Comparison of ENCODE assay signal across 18 mouse cellular contexts in genomic region chr8:107758637-107759036, GRCm38 (mm10).
DNase-seq lines count a peak whose midpoint lies in the region; ATAC-seq and TF ChIP-seq lines count a peak whose summit lies in the region.
"Had no signal": no experiment of that assay in that cellular context is flagged by ENCODE, and none has a peak within 500 bp of the region (broad histone marks: within the 10 kb centered on the region; RNA-seq: fewer than 3 reads in every experiment).

No protein-coding gene starts in this region.

- no peak for TF ChIP-seq POLR2A in lung, adult 2 months (IDR thresholded peaks at IDR 0.05; ENCODE audit: borderline replicate concordance, extremely low read depth, low read depth, low read length)
- TF ChIP-seq POLR2A in brain, embryonic 14.5 days (IDR thresholded peaks at IDR 0.05; ENCODE audit: borderline replicate concordance, extremely low read depth, insufficient read depth, insufficient read length, poor library complexity, severe bottlenecking): no peak

- no peaks in the 10 kb centered on the region for H3K27me3 ChIP-seq in hindbrain, embryonic 11.5 days (ENCODE audit: control insufficient read depth, insufficient read depth, low read length)
- H3K27me3 ChIP-seq in hindbrain, embryonic 14.5 days (ENCODE audit: control insufficient read depth, insufficient read depth, low read length): no peaks in the 10 kb centered on the region
- H3K27me3 ChIP-seq in hindbrain, embryonic 13.5 days: no peaks in the 10 kb centered on the region
- H3K27me3 ChIP-seq: embryonic facial prominence, embryonic 12.5 days had no signal

- no peaks in the 10 kb centered on the region for H3K36me3 ChIP-seq in hindbrain, embryonic 11.5 days (ENCODE audit: control insufficient read depth, insufficient read depth, low read length)
- no peaks in the 10 kb centered on the region for H3K36me3 ChIP-seq in hindbrain, embryonic 14.5 days (replicated peaks; ENCODE audit: control insufficient read depth, insufficient read depth)
- no peaks in the 10 kb centered on the region for H3K36me3 ChIP-seq in hindbrain, embryonic 13.5 days
- H3K36me3 ChIP-seq: embryonic facial prominence, embryonic 12.5 days; limb, embryonic 10.5 days; midbrain, embryonic 10.5 days had no signal

- H3K4me2 ChIP-seq in hindbrain, embryonic 11.5 days (replicated peaks; ENCODE audit: low read depth, low read length): no peak overlapping the region
- no peak overlapping the region for H3K4me2 ChIP-seq in hindbrain, embryonic 14.5 days (replicated peaks)
- H3K4me2 ChIP-seq in hindbrain, embryonic 13.5 days: no peak overlapping the region
- H3K4me2 ChIP-seq: embryonic facial prominence, embryonic 12.5 days had no signal

- no peak for ATAC-seq in hindbrain, embryonic 11.5 days (ENCODE audit: low FRiP score)
- no peak for ATAC-seq in hindbrain, embryonic 14.5 days (ENCODE audit: low FRiP score)
- ATAC-seq in hindbrain, embryonic 13.5 days (ENCODE audit: low FRiP score): no peak
- ATAC-seq: CD4-positive, CD25-positive, alpha-beta regulatory T cell, adult 4 months; inflammation-experienced regulatory T-cells, adult 6 months had no signal

- H3K27ac ChIP-seq in hindbrain, embryonic 11.5 days (ENCODE audit: low read depth, low read length): no peak overlapping the region
- H3K27ac ChIP-seq in hindbrain, embryonic 14.5 days: no peak overlapping the region
- no peak overlapping the region for H3K27ac ChIP-seq in hindbrain, embryonic 13.5 days
- H3K27ac ChIP-seq: embryonic facial prominence, embryonic 12.5 days; limb, embryonic 10.5 days; midbrain, embryonic 10.5 days had no signal

- peak; percentile 9 for DNase-seq in hindbrain, embryonic 11.5 days (ENCODE audit: low spot score)
- no peak for DNase-seq in hindbrain, embryonic 14.5 days (ENCODE audit: low spot score)
- DNase-seq in lung, adult 2 months: no peak
- no peak for DNase-seq in lung, postnatal 4 days
- DNase-seq in ES-CJ7 (ENCODE audit: low read depth, low spot score): peak; percentile 40
- DNase-seq in brain, embryonic 14.5 days (ENCODE audit: low read depth): no peak
- no peak for DNase-seq in heart, adult 9 months (ENCODE audit: low spot score in 2 of 2)
- DNase-seq: cerebellum, adult 18-20 months; heart, postnatal 10 days; kidney, postnatal 25 days; right cerebral cortex, postnatal 25 days had no signal

- no peaks in the 10 kb centered on the region for H3K4me1 ChIP-seq in hindbrain, embryonic 11.5 days (replicated peaks; ENCODE audit: control insufficient read depth, insufficient read depth, low read length)
- H3K4me1 ChIP-seq in hindbrain, embryonic 14.5 days (replicated peaks; ENCODE audit: control insufficient read depth, insufficient read depth, low read length): no peaks in the 10 kb centered on the region
- H3K4me1 ChIP-seq in lung, adult 2 months (ENCODE audit: control insufficient read depth, insufficient read depth, low read length): no peaks in the 10 kb centered on the region
- H3K4me1 ChIP-seq in hindbrain, embryonic 13.5 days (replicated peaks): no peaks in the 10 kb centered on the region
- H3K4me1 ChIP-seq: embryonic facial prominence, embryonic 12.5 days; limb, embryonic 10.5 days; midbrain, embryonic 10.5 days had no signal

- TF ChIP-seq CTCF in lung, adult 2 months (IDR thresholded peaks at IDR 0.05; ENCODE audit: insufficient read depth, low read length): 0 out of 2 replicates have a peak, but pooled peaks have one; percentile 5
- peak; percentile 39; the same call in 1 of the 2 replicates for TF ChIP-seq CTCF in brain, embryonic 14.5 days (IDR thresholded peaks at IDR 0.05; ENCODE audit: borderline replicate concordance, extremely low read depth, insufficient read depth, insufficient read length)

- WGBS in hindbrain, embryonic 11.5 days: 69% methylated on average over 1 of the region's 1 CpGs
- 79% methylated on average over 1 of the region's 1 CpGs for WGBS in hindbrain, embryonic 14.5 days
- WGBS in lung, adult 2 months: 69% methylated on average over 1 of the region's 1 CpGs
- 79% methylated on average over 1 of the region's 1 CpGs for WGBS in hindbrain, embryonic 13.5 days

- H3K9ac ChIP-seq in hindbrain, embryonic 11.5 days (ENCODE audit: low read depth, low read length): no peak overlapping the region
- no peak overlapping the region for H3K9ac ChIP-seq in hindbrain, embryonic 14.5 days
- no peak overlapping the region for H3K9ac ChIP-seq in hindbrain, embryonic 13.5 days
- H3K9ac ChIP-seq: embryonic facial prominence, embryonic 12.5 days had no signal

- H3K4me3 ChIP-seq in hindbrain, embryonic 11.5 days (ENCODE audit: low read depth, low read length): no peak overlapping the region
- H3K4me3 ChIP-seq in hindbrain, embryonic 14.5 days (replicated peaks; ENCODE audit: low read length): no peak overlapping the region
- H3K4me3 ChIP-seq in lung, adult 2 months (replicated peaks; ENCODE audit: extremely low read depth, low read depth, low read length): no peak overlapping the region
- H3K4me3 ChIP-seq in hindbrain, embryonic 13.5 days: no peak overlapping the region
- H3K4me3 ChIP-seq: embryonic facial prominence, embryonic 12.5 days; limb, embryonic 10.5 days; midbrain, embryonic 10.5 days; myocyte had no signal

- H3K9me3 ChIP-seq in hindbrain, embryonic 11.5 days (ENCODE audit: control insufficient read depth, low read length): no peaks in the 10 kb centered on the region
- H3K9me3 ChIP-seq in hindbrain, embryonic 14.5 days (ENCODE audit: control insufficient read depth, low read length): no peaks in the 10 kb centered on the region
- no peaks in the 10 kb centered on the region for H3K9me3 ChIP-seq in hindbrain, embryonic 13.5 days
- H3K9me3 ChIP-seq: embryonic facial prominence, embryonic 12.5 days; limb, embryonic 10.5 days had no signal

Comparison
In these comparisons a context has a peak if more than half of its experiments do, and no peak if none do; other contexts are left out.
1. DNase-seq: peak in hindbrain, embryonic 11.5 days (single experiment) and ES-CJ7 (single experiment); none in hindbrain, embryonic 14.5 days (single experiment), lung, adult 2 months (single experiment), lung, postnatal 4 days (0 of 2), brain, embryonic 14.5 days (single experiment) and heart, adult 9 months (0 of 2).